Mouse (Mus musculus): ENCODE measurements at regions not wholly inside any gene's neighbourhood (a gene's known extent, or its start where the extent isn't known, plus 50 kb on each side); places are given as distances from the start of the nearest gene placed in this dataset.

- no peak for TF ChIP-seq POLR2A (IDR thresholded peaks at IDR 0.05; ENCODE audit: insufficient read depth, low read depth, low read length)
- TF ChIP-seq CTCF (IDR thresholded peaks at IDR 0.05; ENCODE audit: insufficient read depth, low read depth, low read length), result no peak
Observed at GRCm38 (mm10) chr2:133793293-133793692, 241.3 kb downstream of the Bmp2 start.

Data from olfactory bulb, adult 2 months (tissue).